Mouse (Mus musculus): ENCODE data around the gene Il9r. TPM values are rescaled to one million over a fixed set of nuclear protein-coding genes. Genes with fewer than 3 reads are reported as not detected.

Gene Il9r
- total and polyA plus RNA-seq, 2 experiments from 2014 or later: not detected

DNA sequence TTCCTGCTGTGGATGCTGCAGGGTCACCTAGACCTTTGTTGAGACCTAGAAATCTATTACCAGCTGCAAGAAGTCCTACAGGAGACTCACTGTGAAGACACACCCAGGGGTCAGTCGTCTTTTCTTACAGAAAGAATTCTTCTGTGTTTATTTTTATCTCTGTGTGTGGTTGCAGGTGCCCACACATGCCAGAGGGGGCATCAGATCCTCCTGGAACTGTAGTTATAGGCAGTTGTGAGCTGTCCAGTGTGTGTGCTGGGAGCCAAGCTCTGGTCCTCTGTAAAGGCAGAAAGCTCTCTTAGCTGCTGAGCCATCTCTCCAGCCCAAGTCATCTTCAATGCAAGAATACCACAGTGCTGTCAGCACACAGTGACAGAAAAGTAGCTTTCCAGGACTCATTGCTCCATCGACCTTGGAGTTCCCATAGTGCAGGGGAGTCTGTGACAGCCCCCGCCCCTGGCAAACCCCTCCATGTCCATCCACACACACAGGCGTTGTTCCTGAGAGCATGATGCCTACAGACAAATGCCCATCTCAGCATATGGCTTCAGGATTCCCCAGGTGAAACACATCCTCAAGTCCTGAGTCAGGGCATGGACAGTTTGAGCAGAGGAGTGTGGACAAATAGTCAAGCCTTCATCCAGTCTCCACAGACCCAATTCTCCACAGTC, 23.4 kb upstream of the Il9r start:
- Histone ChIP-seq H3K9me3 (ENCODE audit: low read length) (no peaks in the 10 kb centered on the region), H3K4me1 (ENCODE audit: insufficient read depth, low read length) (peaks cover 26% of the 10 kb centered on the region), H3K27ac (no peak overlapping the region), H3K4me3 (ENCODE audit: low read length) (no peak overlapping the region), H3K9ac (replicated peaks; ENCODE audit: low read length) (no peak overlapping the region), H3K4me2 (ENCODE audit: low read depth, low read length) (peak overlapping the region; percentile 97; the same call in 1 of the 2 replicates), H3K27me3 (ENCODE audit: insufficient read depth, low read length) (peaks cover 3% of the 10 kb centered on the region; the same call in 1 of the 2 replicates), H3K36me3 (ENCODE audit: insufficient read depth, low read length) (no peaks in the 10 kb centered on the region)
- WGBS: 73% methylated on average over 4 of the region's 4 CpGs
- DNase-seq (ENCODE audit: low spot score) (no peak), ATAC-seq (no peak)
- TF ChIP-seq CTCF (IDR thresholded peaks at IDR 0.05; ENCODE audit: low read depth): peak; percentile 39; the same call in 1 of the 2 replicates

DNA sequence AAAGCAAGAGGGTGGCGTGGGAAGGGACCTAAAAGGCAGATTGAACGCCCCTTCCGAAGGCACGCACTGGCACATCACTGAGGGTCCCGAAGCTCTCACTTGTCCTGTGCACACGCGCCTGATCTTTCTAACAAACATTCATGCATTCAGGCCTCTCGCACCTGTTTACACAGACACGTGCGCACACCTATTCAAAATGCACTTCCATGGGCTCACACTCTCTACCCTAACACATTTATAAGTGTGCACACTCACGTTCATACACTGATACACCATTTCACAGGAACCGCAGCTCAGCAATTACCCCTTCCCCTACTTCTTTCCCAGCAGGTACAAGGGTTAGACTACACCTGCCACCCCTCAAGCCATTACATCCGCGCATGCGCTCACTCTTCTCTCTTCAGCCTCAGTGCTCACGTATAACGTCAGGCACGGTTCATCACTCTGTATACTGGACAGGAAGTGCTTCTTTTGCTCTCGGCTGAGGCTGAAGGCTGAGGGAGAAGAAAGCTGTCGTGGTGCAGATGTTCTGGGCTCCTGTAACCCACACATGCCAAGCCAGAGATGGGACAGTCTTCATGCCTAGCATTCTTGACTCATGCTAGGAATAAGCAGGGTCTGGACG, 22.6 kb upstream of the Il9r start:
- Histone ChIP-seq H3K4me3 (ENCODE audit: low read length) (peak overlapping the region; percentile 70), H3K4me2 (ENCODE audit: low read depth, low read length) (peak overlapping the region; percentile 97), H3K9ac (replicated peaks; ENCODE audit: low read length) (peak overlapping the region; percentile 83), H3K36me3 (ENCODE audit: insufficient read depth, low read length) (no peaks in the 10 kb centered on the region), H3K4me1 (ENCODE audit: insufficient read depth, low read length) (peaks cover 26% of the 10 kb centered on the region), H3K27ac (peak overlapping the region; percentile 79; the same call in 1 of the 2 replicates), H3K9me3 (ENCODE audit: low read length) (no peaks in the 10 kb centered on the region), H3K27me3 (ENCODE audit: insufficient read depth, low read length) (peaks cover 3% of the 10 kb centered on the region; the same call in 1 of the 2 replicates)
- ATAC-seq (no peak), DNase-seq (ENCODE audit: low spot score) (no peak)
- 9% methylated on average over 21 of the region's 21 CpGs for WGBS
- no peak for TF ChIP-seq CTCF (IDR thresholded peaks at IDR 0.05; ENCODE audit: low read depth)

DNA sequence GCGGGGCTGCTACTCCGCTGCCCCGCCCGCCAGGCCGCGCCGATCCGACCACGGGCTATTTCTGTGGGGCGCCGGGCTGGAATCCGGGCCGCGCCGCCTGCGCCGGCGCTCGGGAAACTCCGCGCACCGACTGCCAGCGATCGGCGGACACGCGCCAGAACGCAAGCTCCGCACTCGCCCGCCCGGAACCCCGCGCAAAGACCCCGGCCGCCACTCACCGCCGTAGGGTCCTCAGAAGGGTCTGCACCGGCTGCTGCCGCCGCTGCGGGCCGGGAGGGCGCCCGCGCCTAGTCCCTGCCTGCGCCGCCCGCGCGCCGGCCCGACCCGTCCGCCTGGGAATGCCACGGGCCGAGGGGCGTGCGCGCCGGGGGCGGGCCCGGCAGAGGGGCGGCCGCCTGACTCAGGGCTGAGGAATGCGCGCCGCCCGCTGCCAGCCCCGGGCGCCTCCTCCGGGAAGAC, 21.9 kb upstream of the Il9r start, which contains the start of gene Rhbdf1:
Gene Rhbdf1, minus strand, starts transcription at position 350 of the 459 bp plus-strand sequence.
- peaks cover 3% of the 10 kb centered on the region; the same call in 1 of the 2 replicates for H3K27me3 ChIP-seq (ENCODE audit: insufficient read depth, low read length)
- ATAC-seq: peak; percentile 18
- H3K4me3 ChIP-seq (ENCODE audit: low read length): peak within 1 kb of the TSS; percentile 70
- H3K27ac ChIP-seq: peak within 1 kb of the TSS; percentile 79
- H3K4me2 ChIP-seq (ENCODE audit: low read depth, low read length): peak within 1 kb of the TSS; percentile 97
- no peaks in the 10 kb centered on the region for H3K9me3 ChIP-seq (ENCODE audit: low read length)
- peaks cover 19% of the 10 kb centered on the region for H3K4me1 ChIP-seq (ENCODE audit: insufficient read depth, low read length)
- WGBS: 3% methylated on average over 59 of the region's 72 CpGs
- peak within 1 kb of the TSS; percentile 83 for H3K9ac ChIP-seq (replicated peaks; ENCODE audit: low read length)
- H3K36me3 ChIP-seq (ENCODE audit: insufficient read depth, low read length): no peaks in the 10 kb centered on the region
- peak; percentile 63 for DNase-seq (ENCODE audit: low spot score)
- no peak for TF ChIP-seq CTCF (IDR thresholded peaks at IDR 0.05; ENCODE audit: low read depth)

DNA sequence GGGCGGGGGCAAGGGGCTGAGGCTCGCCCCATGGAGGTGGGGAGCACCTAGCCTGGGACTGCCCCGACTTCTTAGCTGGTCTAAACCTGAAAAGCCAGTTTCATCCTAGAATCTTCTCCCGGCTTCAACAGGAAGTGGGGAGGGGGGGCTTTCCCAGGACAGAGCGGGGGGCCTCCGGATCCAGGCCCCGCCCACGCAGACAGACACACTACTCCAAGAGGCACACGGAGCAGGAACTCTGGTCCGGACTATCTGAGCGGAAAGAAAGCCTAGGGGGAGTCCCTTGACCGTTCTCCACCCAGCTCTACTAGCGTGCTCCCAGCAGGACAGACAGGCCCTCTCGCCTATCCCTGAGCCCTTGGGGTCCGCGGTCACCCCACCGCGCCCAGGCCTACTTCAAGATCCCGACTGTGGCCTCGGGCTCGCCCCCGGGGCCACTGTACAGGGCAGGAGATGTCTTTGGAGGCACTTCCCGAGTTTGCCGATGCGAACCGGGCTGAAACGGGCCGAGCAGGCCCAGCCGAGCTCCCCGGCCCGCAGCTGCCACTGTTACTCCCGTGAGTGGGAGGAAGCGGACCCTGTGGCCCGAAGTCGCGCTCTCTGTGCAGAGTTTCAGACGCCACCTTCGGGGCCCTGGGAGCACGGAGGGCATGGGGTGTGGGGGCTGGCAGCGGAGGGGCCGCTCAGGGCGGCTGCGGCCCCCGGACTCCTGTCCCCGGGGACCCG, 21.3 kb upstream of the Il9r start:
- H3K4me1 ChIP-seq (ENCODE audit: insufficient read depth, low read length): peaks cover 15% of the 10 kb centered on the region
- DNase-seq (ENCODE audit: low spot score) (peak; percentile 61), ATAC-seq (peak; percentile 22; the same call in 1 of the 2 replicates)
- peaks cover 3% of the 10 kb centered on the region; the same call in 1 of the 2 replicates for H3K27me3 ChIP-seq (ENCODE audit: insufficient read depth, low read length)
- H3K4me3 ChIP-seq (ENCODE audit: low read length): peak overlapping the region; percentile 70
- no peaks in the 10 kb centered on the region for H3K9me3 ChIP-seq (ENCODE audit: low read length)
- H3K27ac ChIP-seq: peak overlapping the region; percentile 79
- WGBS: 2% methylated on average over 40 of the region's 46 CpGs
- H3K36me3 ChIP-seq (ENCODE audit: insufficient read depth, low read length): no peaks in the 10 kb centered on the region
- peak overlapping the region; percentile 83 for H3K9ac ChIP-seq (replicated peaks; ENCODE audit: low read length)
- peak overlapping the region; percentile 97 for H3K4me2 ChIP-seq (ENCODE audit: low read depth, low read length)
- no peak for TF ChIP-seq CTCF (IDR thresholded peaks at IDR 0.05; ENCODE audit: low read depth)

DNA sequence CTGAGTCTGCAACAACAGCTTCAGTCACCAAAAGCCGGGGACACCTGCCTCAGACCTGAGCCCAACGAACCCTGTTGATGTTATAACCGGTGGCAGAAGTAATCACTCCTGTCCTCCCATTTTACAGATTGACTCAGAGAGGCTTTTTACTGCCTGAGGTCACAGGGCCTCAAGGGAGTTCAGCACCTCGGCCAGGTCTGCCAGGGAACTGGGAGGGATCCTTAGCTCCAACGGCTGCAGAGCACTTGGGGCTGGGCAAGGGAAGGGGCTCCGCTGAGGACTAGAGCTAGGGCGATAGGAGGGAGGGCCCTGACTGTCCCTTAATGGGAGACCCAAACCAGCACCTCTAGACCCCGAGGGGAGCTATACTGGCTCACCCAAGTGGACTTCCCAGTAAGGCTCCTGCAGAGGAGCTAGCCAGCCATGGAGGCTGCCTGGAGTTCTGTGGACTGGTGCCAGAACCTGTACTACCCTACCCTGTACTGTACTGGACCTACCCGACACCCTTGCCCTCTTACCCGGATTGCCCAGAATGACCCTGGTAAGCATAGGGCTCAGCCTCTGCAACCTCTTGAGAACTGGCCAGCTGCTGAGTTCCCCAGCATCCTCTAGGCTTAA, 20.6 kb upstream of the Il9r start:
- TF ChIP-seq CTCF (IDR thresholded peaks at IDR 0.05; ENCODE audit: low read depth): no peak
- Histone ChIP-seq H3K27me3 (ENCODE audit: insufficient read depth, low read length) (peaks cover 3% of the 10 kb centered on the region; the same call in 1 of the 2 replicates), H3K4me2 (ENCODE audit: low read depth, low read length) (peak overlapping the region; percentile 97), H3K4me3 (ENCODE audit: low read length) (peak overlapping the region; percentile 70), H3K9me3 (ENCODE audit: low read length) (no peaks in the 10 kb centered on the region), H3K9ac (replicated peaks; ENCODE audit: low read length) (peak overlapping the region; percentile 83; the same call in 1 of the 2 replicates), H3K36me3 (ENCODE audit: insufficient read depth, low read length) (no peaks in the 10 kb centered on the region), H3K27ac (peak overlapping the region; percentile 79; the same call in 1 of the 2 replicates), H3K4me1 (ENCODE audit: insufficient read depth, low read length) (peaks cover 15% of the 10 kb centered on the region)
- ATAC-seq (peak; percentile 3; the same call in 1 of the 2 replicates), DNase-seq (ENCODE audit: low spot score) (no peak)
- 44% methylated on average over 10 of the region's 10 CpGs for WGBS

DNA sequence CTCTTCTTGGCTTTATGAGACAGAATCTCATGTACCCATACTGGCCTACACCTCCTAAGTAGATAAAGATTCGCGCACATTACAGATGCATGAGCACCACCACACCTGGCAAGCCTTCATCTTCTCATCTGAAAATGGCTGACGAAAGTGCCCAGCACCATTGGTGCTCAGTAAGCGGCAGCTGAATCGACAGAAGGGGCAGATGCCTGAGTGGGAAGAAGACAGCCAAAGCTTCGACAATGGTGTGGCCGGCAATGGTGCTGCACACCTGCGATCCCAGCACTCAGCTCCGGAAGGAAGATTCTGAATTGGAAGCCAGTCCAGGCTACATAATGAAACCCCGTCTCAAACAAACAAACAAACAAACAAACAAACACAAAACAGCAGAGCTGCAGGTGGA, 19.2 kb upstream of the Il9r start:
- Histone ChIP-seq H3K4me1 (ENCODE audit: insufficient read depth, low read length) (peaks cover 8% of the 10 kb centered on the region; the same call in 1 of the 2 replicates), H3K27me3 (ENCODE audit: insufficient read depth, low read length) (peaks cover 3% of the 10 kb centered on the region; the same call in 1 of the 2 replicates), H3K36me3 (ENCODE audit: insufficient read depth, low read length) (no peaks in the 10 kb centered on the region), H3K27ac (no peak overlapping the region), H3K4me3 (ENCODE audit: low read length) (no peak overlapping the region), H3K4me2 (ENCODE audit: low read depth, low read length) (no peak overlapping the region), H3K9me3 (ENCODE audit: low read length) (no peaks in the 10 kb centered on the region), H3K9ac (replicated peaks; ENCODE audit: low read length) (no peak overlapping the region)
- ATAC-seq (no peak), DNase-seq (ENCODE audit: low spot score) (no peak)
- WGBS: 81% methylated on average over 10 of the region's 10 CpGs
- no peak for TF ChIP-seq CTCF (IDR thresholded peaks at IDR 0.05; ENCODE audit: low read depth)
